Mouse (Mus musculus) kidney, postnatal 0 days (tissue): ENCODE data around the gene Qk. TPM values are rescaled to one million over a fixed set of nuclear protein-coding genes. Genes with fewer than 3 reads are reported as not detected.

Experiments used
- ATAC-seq: fragments of 200-750 bp; cut with Nextera tagmentation; replicated peaks from 2 replicates; pipeline ENCODE4 v1.8.0; 2017; ENCODE audit warnings: low read depth, moderate number of reproducible peaks, moderate TSS enrichment, moderate library complexity; ENCODE audit not compliant: low FRiP score
- DNase-seq: peaks from one replicate; pipeline ENCODE4 v3.0.0-alpha.2; 2016; ENCODE audit warnings: low spot score
- H3K27ac ChIP-seq: fragments of 300-500 bp; sonication (generic); 2 replicates; pipeline ENCODE4 v1.5.1; 2014; ENCODE audit warnings: mild to moderate bottlenecking
- H3K27me3 ChIP-seq: fragments of 300-500 bp; sonication (generic); 2 replicates; pipeline ENCODE4 v1.6.1; 2014; ENCODE audit warnings: low read length, mixed read lengths; ENCODE audit not compliant: insufficient read depth
- H3K36me3 ChIP-seq: fragments of 300-500 bp; sonication (generic); 2 replicates; pipeline ENCODE4 v1.6.1; 2014; ENCODE audit warnings: low read length, mixed read lengths; ENCODE audit not compliant: insufficient read depth
- H3K4me1 ChIP-seq: fragments of 300-500 bp; sonication (generic); replicated peaks from 2 replicates; pipeline ENCODE4 v1.6.1; 2014; ENCODE audit warnings: antibody characterized with exemption, low read length, mixed read lengths; ENCODE audit not compliant: insufficient read depth
- H3K4me2 ChIP-seq: fragments of 300-500 bp; sonication (generic); 2 replicates; pipeline ENCODE4 v1.6.1; 2014; ENCODE audit warnings: mild to moderate bottlenecking, low read length, moderate library complexity, mixed read lengths
- H3K4me3 ChIP-seq: fragments of 300-500 bp; sonication (generic); replicated peaks from 2 replicates; pipeline ENCODE4 v1.5.1; 2014; ENCODE audit warnings: low read depth, low read length
- H3K9ac ChIP-seq: fragments of 300-500 bp; sonication (generic); 2 replicates; pipeline ENCODE4 v1.6.1; 2014; ENCODE audit warnings: low read depth, low read length
- H3K9me3 ChIP-seq: fragments of 300-500 bp; sonication (generic); replicated peaks from 2 replicates; pipeline ENCODE4 v1.6.1; 2016; ENCODE audit warnings: low read length, inconsistent platforms, mixed read lengths
- CTCF ChIP-seq: IDR thresholded peaks from 2 replicates; pipeline ENCODE4 v1.5.1; 2016; ENCODE audit warnings: antibody characterized with exemption, low read depth, mild to moderate bottlenecking, moderate library complexity
- whole genome bisulfite sequencing: fragments of 180-500 bp; shearing (Covaris S2); extraction: QIAGEN DNeasy Blood & Tissue Kit; methylation state at CpG from one replicate; pipeline ENCODE4 v1.1.7; 2014; 5-methylcytosine and 5-hydroxymethylcytosine counted together
- polyA plus RNA-seq: library from polyadenylated mRNA; unstranded; fragments of >200 nt; fragmentation: Nextera tagmentation; extraction: Ambion mirVana; gene quantifications from 2 replicates; pipeline ENCODE4 v1.2.1, GENCODE M21; 2015

Gene Qk
- polyA plus RNA-seq, 1 experiment from 2014 or later = 30.3 TPM

DNA sequence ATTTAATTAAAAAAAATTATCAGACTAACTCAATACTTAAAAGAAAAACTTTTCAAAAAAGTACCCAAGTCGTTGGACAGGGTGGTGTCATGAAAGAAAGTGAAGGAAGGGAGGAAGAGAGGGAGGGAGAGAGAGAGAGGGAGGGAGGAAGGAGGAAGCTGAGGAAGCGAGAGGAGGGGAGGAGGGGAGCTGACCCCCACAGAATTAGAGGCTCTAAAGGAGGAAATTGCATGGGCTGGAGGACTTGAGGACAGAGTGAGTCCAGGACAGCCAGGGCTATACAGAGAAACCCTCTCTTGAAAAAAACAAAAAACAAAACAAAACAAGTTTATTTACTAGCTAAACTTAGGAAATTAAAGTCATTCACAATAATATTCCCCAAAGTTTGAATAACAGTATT is 27.1 kb downstream of the Qk start:
- Histone ChIP-seq H3K27me3 (no peaks in the 10 kb centered on the region), H3K36me3 (no peaks in the 10 kb centered on the region), H3K4me3 (no peak overlapping the region), H3K4me1 (peaks cover 4% of the 10 kb centered on the region), H3K9ac (no peak overlapping the region), H3K4me2 (no peak overlapping the region), H3K9me3 (no peaks in the 10 kb centered on the region), H3K27ac (no peak overlapping the region)
- DNase-seq = no peak
- WGBS = 51% methylated on average over 2 of the region's 2 CpGs
- no peak for TF ChIP-seq CTCF
- no peak for ATAC-seq

GRCm38 (mm10) chr17:10284772-10285171 is 34.9 kb downstream of the Qk start:
- DNase-seq = no peak
- 77% methylated on average over 2 of the region's 2 CpGs for WGBS

GRCm38 (mm10) chr17:10279532-10279931 is 40.1 kb downstream of the Qk start:
- WGBS = 87% methylated on average over 2 of the region's 2 CpGs
- Histone ChIP-seq H3K27ac (no peak overlapping the region), H3K4me3 (no peak overlapping the region), H3K4me1 (no peaks in the 10 kb centered on the region), H3K27me3 (no peaks in the 10 kb centered on the region), H3K9ac (no peak overlapping the region), H3K4me2 (no peak overlapping the region), H3K9me3 (no peaks in the 10 kb centered on the region), H3K36me3 (no peaks in the 10 kb centered on the region; the same call in 1 of the 2 replicates)
- DNase-seq = no peak
- no peak for ATAC-seq
- no peak for TF ChIP-seq CTCF

More at GRCm38 (mm10) chr17:10284772-10285171, 34.9 kb downstream of the Qk start:
- H3K9ac ChIP-seq = no peak overlapping the region
- no peak for ATAC-seq
- no peaks in the 10 kb centered on the region; the same call in 1 of the 2 replicates for H3K36me3 ChIP-seq
- no peaks in the 10 kb centered on the region for H3K9me3 ChIP-seq
- H3K4me2 ChIP-seq = no peak overlapping the region
- no peak overlapping the region for H3K4me3 ChIP-seq
- TF ChIP-seq CTCF = no peak
- no peak overlapping the region for H3K27ac ChIP-seq
- peaks cover 4% of the 10 kb centered on the region for H3K4me1 ChIP-seq
- no peaks in the 10 kb centered on the region for H3K27me3 ChIP-seq

- no peaks in the 10 kb centered on the region for H3K27me3 ChIP-seq
- H3K36me3 ChIP-seq = 0 out of 2 replicates have a peak, but pooled peaks cover 3% of the 10 kb centered on the region
- H3K9ac ChIP-seq = no peak overlapping the region
- DNase-seq = no peak
- H3K9me3 ChIP-seq = no peaks in the 10 kb centered on the region
- no peak overlapping the region for H3K27ac ChIP-seq
- 83% methylated on average over 3 of the region's 3 CpGs for WGBS
- H3K4me1 ChIP-seq = peaks cover 4% of the 10 kb centered on the region; the same call in 1 of the 2 replicates
- no peak for TF ChIP-seq CTCF
- H3K4me3 ChIP-seq = no peak overlapping the region
- no peak overlapping the region for H3K4me2 ChIP-seq
- no peak for ATAC-seq
These were observed 50.1 kb downstream of the Qk start for GRCm38 (mm10) chr17:10269518-10269917.

GRCm38 (mm10) chr17:10268468-10268867 is 51.2 kb downstream of the Qk start:
- DNase-seq (no peak), ATAC-seq (no peak)
- H3K9ac ChIP-seq = no peak overlapping the region
- TF ChIP-seq CTCF = no peak
- no peaks in the 10 kb centered on the region for H3K36me3 ChIP-seq
- no peaks in the 10 kb centered on the region for H3K9me3 ChIP-seq
- no peak overlapping the region for H3K4me2 ChIP-seq
- H3K4me3 ChIP-seq = no peak overlapping the region
- WGBS = 79% methylated on average over 1 of the region's 1 CpGs
- H3K27ac ChIP-seq = no peak overlapping the region
- H3K27me3 ChIP-seq = no peaks in the 10 kb centered on the region
- peaks cover 4% of the 10 kb centered on the region; the same call in 1 of the 2 replicates for H3K4me1 ChIP-seq

DNA sequence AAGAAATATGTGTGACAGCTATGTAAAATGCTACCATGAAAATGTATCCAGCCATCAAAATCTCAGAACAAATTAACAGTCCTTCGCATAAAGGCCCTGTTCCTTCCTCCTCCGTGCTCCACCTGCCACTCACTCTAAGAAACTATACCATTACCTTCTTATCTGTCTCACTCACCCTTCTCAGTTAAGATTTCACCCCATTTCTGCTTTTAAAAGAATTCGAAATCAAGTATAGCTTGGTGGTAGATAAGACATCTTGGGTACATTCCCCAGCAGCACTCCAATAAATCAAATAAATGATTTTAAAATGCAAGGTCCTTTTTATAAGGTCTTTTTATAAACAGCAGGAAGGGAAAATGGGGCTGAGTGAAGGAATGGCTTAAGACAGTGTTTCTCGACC is 53.4 kb downstream of the Qk start:
- no peak for ATAC-seq
- H3K9me3 ChIP-seq = no peaks in the 10 kb centered on the region

DNA sequence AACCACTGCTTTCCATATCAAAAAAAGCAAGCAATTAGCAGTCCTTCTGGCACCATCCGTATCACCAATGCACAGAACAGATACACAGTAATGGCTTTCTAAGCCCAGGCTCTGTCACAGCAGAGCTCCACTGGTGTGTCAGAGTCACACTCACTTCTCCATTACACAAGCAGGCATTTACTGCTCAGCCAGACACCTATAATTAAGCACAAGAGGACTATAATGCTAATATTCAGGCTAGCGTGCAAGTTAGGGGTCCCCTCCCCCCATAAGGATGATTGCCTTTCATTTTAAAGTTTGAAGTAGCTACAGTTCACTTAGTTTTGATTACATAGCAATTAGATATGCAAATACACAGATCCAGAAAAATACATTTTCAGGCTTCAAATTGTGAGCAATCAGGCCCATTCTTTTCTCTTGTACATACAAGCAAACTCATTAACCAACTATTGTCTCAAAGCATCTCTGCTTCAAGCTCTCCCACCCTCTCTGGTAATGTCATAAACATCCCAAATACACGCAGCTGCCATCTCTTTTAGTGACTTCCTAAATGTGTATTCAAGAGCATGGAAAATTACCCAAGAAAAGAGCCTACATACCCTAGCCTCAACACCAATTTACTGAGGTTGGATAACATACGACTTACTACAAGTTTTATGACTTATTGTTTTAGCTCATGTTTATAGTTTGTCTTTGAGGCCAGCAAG is 68.2 kb downstream of the Qk start:
- no peak for ATAC-seq
- no peak for TF ChIP-seq CTCF
- Histone ChIP-seq H3K4me2 (no peak overlapping the region), H3K9me3 (no peaks in the 10 kb centered on the region), H3K4me1 (no peaks in the 10 kb centered on the region), H3K9ac (no peak overlapping the region), H3K27ac (no peak overlapping the region), H3K4me3 (no peak overlapping the region), H3K36me3 (no peaks in the 10 kb centered on the region), H3K27me3 (no peaks in the 10 kb centered on the region)
- DNase-seq = no peak
- WGBS = 64% methylated on average over 4 of the region's 4 CpGs

More for the DNA sequence above, 53.4 kb downstream of the Qk start:
- Histone ChIP-seq H3K4me3 (no peak overlapping the region), H3K27ac (no peak overlapping the region), H3K27me3 (no peaks in the 10 kb centered on the region), H3K4me1 (peaks cover 4% of the 10 kb centered on the region; the same call in 1 of the 2 replicates), H3K36me3 (no peaks in the 10 kb centered on the region), H3K9ac (no peak overlapping the region), H3K4me2 (no peak overlapping the region)
- 42% methylated on average over 4 of the region's 4 CpGs for WGBS
- no peak for DNase-seq
- TF ChIP-seq CTCF = no peak
